Mouse (Mus musculus) splenic B cell, adult 2 months (primary cell): Measurements from ENCODE around the gene Tmem159.

ENCODE experiments used
- DNase-seq: peaks from one replicate; pipeline ENCODE4 v3.0.0-alpha.2; 2011; ENCODE audit warnings: low read depth, low spot score
- H3K27me3 ChIP-seq: 2 replicates; pipeline ENCODE4 v1.6.1; 2012; ENCODE audit warnings: mild to moderate bottlenecking, low read length, moderate library complexity, mixed read lengths; ENCODE audit not compliant: control insufficient read depth, poor library complexity, insufficient read depth, severe bottlenecking
- H3K36me3 ChIP-seq: 2 replicates; pipeline ENCODE4 v1.6.1; 2012; ENCODE audit warnings: mild to moderate bottlenecking, low read length, moderate library complexity, mixed read lengths; ENCODE audit not compliant: control insufficient read depth, poor library complexity, insufficient read depth, severe bottlenecking

The Tmem159 gene

GRCm38 (mm10) chr7:120109676-120110075 is 7.5 kb downstream of the Tmem159 start:
- no peaks in the 10 kb centered on the region for H3K36me3 ChIP-seq
- no peaks in the 10 kb centered on the region for H3K27me3 ChIP-seq
- no peak for DNase-seq

GRCm38 (mm10) chr7:120116976-120117375 is 14.8 kb downstream of the Tmem159 start:
- Histone ChIP-seq H3K27me3 (no peaks in the 10 kb centered on the region), H3K36me3 (no peaks in the 10 kb centered on the region)
- no peak for DNase-seq

GRCm38 (mm10) chr7:120117529-120117928 is 15.4 kb downstream of the Tmem159 start:
- no peak for DNase-seq
- Histone ChIP-seq H3K27me3 (no peaks in the 10 kb centered on the region), H3K36me3 (no peaks in the 10 kb centered on the region)

- H3K36me3 ChIP-seq: no peaks in the 10 kb centered on the region
- no peaks in the 10 kb centered on the region for H3K27me3 ChIP-seq
- no peak for DNase-seq
Observed at GRCm38 (mm10) chr7:120123776-120124175, 21.6 kb downstream of the Tmem159 start.

- no peaks in the 10 kb centered on the region for H3K27me3 ChIP-seq
- DNase-seq: peak; percentile 4
- H3K36me3 ChIP-seq: no peaks in the 10 kb centered on the region
Observed at GRCm38 (mm10) chr7:120124844-120125243, 22.7 kb downstream of the Tmem159 start.

- Histone ChIP-seq H3K36me3 (no peaks in the 10 kb centered on the region), H3K27me3 (no peaks in the 10 kb centered on the region)
- no peak for DNase-seq
Observed at GRCm38 (mm10) chr7:120126976-120127685, 25.0 kb downstream of the Tmem159 start.

- no peak for DNase-seq
- no peaks in the 10 kb centered on the region for H3K27me3 ChIP-seq
- H3K36me3 ChIP-seq: no peaks in the 10 kb centered on the region
Observed at GRCm38 (mm10) chr7:120127686-120128059, 25.5 kb downstream of the Tmem159 start.

GRCm38 (mm10) chr7:120128951-120129350 is 26.8 kb downstream of the Tmem159 start:
- no peak for DNase-seq
- Histone ChIP-seq H3K27me3 (no peaks in the 10 kb centered on the region), H3K36me3 (no peaks in the 10 kb centered on the region)

GRCm38 (mm10) chr7:120142743-120143142 is 40.6 kb downstream of the Tmem159 start:
- no peaks in the 10 kb centered on the region for H3K27me3 ChIP-seq
- no peaks in the 10 kb centered on the region for H3K36me3 ChIP-seq
- no peak for DNase-seq

- Histone ChIP-seq H3K36me3 (no peaks in the 10 kb centered on the region), H3K27me3 (no peaks in the 10 kb centered on the region)
- no peak for DNase-seq
Observed at GRCm38 (mm10) chr7:120145191-120145590, 43.0 kb downstream of the Tmem159 start, which contains the start of gene Zp2. TSS of gene Zp2 (minus strand) at chr7:120145291.

GRCm38 (mm10) chr7:120150257-120150656 is 48.1 kb downstream of the Tmem159 start:
- DNase-seq: no peak
- no peaks in the 10 kb centered on the region for H3K36me3 ChIP-seq

GRCm38 (mm10) chr7:120150898-120151297 is 48.7 kb downstream of the Tmem159 start:
- Histone ChIP-seq H3K36me3 (no peaks in the 10 kb centered on the region), H3K27me3 (no peaks in the 10 kb centered on the region)
- DNase-seq: no peak

More at GRCm38 (mm10) chr7:120150257-120150656, 48.1 kb downstream of the Tmem159 start:
- H3K27me3 ChIP-seq: no peaks in the 10 kb centered on the region

- DNase-seq: no peak
- no peaks in the 10 kb centered on the region for H3K36me3 ChIP-seq
- H3K27me3 ChIP-seq: no peaks in the 10 kb centered on the region
Observed at GRCm38 (mm10) chr7:120156841-120157409, 54.8 kb downstream of the Tmem159 start.

GRCm38 (mm10) chr7:120157575-120158061 is 55.5 kb downstream of the Tmem159 start:
- Histone ChIP-seq H3K36me3 (no peaks in the 10 kb centered on the region), H3K27me3 (no peaks in the 10 kb centered on the region)
- DNase-seq: no peak

- no peak for DNase-seq
- Histone ChIP-seq H3K27me3 (no peaks in the 10 kb centered on the region), H3K36me3 (no peaks in the 10 kb centered on the region)
Observed at GRCm38 (mm10) chr7:120158121-120158613, 56.0 kb downstream of the Tmem159 start.
